Mouse (Mus musculus) olfactory bulb, adult 2 months (tissue): ENCODE data around the gene Mras. TPM values are rescaled to one million over a fixed set of nuclear protein-coding genes. Genes with fewer than 3 reads are reported as not detected.
A peak's percentile ranks its signal among the peaks of the same experiment; 100 is the strongest.

ENCODE experiments used
- H3K27ac ChIP-seq: fragments of 200-500 bp; 2 replicates; pipeline ENCODE4 v1.5.1; 2012; ENCODE audit warnings: low read depth, low read length; ENCODE audit not compliant: insufficient read depth
- H3K4me1 ChIP-seq: fragments of 200-500 bp; 2 replicates; pipeline ENCODE4 v1.6.1; 2012; ENCODE audit warnings: low read length; ENCODE audit not compliant: control insufficient read depth, insufficient read depth
- H3K4me3 ChIP-seq: fragments of 200-500 bp; 2 replicates; pipeline ENCODE4 v1.5.1; 2012; ENCODE audit warnings: mild to moderate bottlenecking, low read depth, low read length, moderate library complexity; ENCODE audit not compliant: insufficient read depth
- CTCF ChIP-seq: fragments of 200-500 bp; IDR thresholded peaks from 2 replicates; pipeline ENCODE4 v1.5.1; 2012; ENCODE audit warnings: low read depth, mild to moderate bottlenecking, low read length, moderate library complexity; ENCODE audit not compliant: insufficient read depth
- POLR2A ChIP-seq: fragments of 200-500 bp; IDR thresholded peaks from 2 replicates; pipeline ENCODE4 v1.6.1; 2012; ENCODE audit warnings: mild to moderate bottlenecking, low read depth, low read length, moderate library complexity; ENCODE audit not compliant: insufficient read depth
- WGBS: fragments of 180-500 bp; shearing (Covaris S2); methylation state at CpG from one replicate; pipeline ENCODE4 v1.1.7; 2018; 5-methylcytosine and 5-hydroxymethylcytosine counted together
- polyA plus RNA-seq: library from polyadenylated mRNA; stranded (reverse); fragments of >200 nt; gene quantifications from 2 replicates; pipeline ENCODE4 v1.2.4, GENCODE M21; 2012; ENCODE audit warnings: low replicate concordance; ENCODE audit not compliant: missing spikeins, insufficient read depth, insufficient read length

Mras gene
- not detected in 2 replicates for polyA plus RNA-seq

DNA sequence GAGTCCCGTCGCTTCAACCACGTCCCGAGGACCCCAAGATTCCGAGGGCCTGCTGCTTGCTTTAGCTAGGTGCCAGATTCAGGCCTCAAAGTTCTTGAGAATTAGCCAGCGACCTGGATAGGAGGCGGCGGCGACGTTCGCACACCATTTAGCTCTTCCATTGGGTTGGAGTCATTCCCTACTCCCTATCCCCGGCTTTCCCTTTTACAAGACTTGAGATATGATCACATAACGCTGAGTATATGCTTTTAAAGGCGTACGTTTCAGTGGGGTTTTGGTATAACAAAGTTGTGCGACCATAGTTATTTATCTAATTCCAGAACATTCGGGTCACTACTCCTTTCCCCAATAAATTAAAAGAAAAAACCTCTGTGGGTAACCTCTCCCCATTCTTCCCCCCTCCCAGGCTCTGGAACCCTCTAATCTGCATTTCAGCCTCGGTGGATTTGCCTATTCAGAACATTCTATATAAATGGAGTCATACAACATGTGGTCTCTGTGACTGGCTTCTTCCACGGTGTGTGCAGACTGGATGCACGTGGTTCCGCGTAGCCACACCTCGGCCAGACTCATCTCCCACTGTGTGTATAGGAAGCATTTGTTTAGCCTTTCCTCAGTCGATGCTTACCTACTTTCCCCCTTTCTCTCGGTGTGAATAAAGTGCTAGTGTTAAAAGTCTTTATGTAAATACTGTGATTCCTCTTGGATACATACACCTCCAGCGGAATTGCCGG lies at the start of gene Mras:
Mras (minus strand) TSS at position 351 of the 734 bp plus-strand sequence.
- H3K4me1 ChIP-seq = peaks cover 12% of the 10 kb centered on the region
- no peak for TF ChIP-seq POLR2A
- no peak for TF ChIP-seq CTCF
- peak within 1 kb of the TSS; percentile 47 for H3K27ac ChIP-seq
- 14% methylated on average over 27 of the region's 27 CpGs for WGBS
- peak within 1 kb of the TSS; percentile 78 for H3K4me3 ChIP-seq

DNA sequence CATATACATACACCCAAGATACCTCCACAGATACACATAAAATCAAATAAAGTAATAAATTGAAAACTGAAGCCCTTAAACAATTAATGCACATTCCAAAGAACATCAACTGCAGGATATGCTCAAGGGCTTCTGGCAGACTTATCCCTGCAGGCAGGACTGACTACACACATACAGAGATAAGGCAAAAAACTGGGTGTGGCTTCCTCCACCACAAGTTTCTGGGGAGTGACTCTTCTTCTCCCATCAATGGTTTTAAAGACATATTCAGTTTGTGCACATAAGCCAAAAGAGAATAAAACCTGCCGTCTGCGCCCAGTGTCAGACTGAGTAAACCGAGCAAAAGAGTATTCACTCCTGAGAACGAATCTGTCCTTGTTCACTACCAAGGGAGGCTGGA lies 48.0 kb upstream of the Mras start:
- TF ChIP-seq CTCF = no peak
- no peak for TF ChIP-seq POLR2A
- H3K4me3 ChIP-seq = no peak overlapping the region
- H3K4me1 ChIP-seq = peaks cover 5% of the 10 kb centered on the region; the same call in 1 of the 2 replicates
- WGBS = 73% methylated on average over 4 of the region's 4 CpGs
- no peak overlapping the region for H3K27ac ChIP-seq

DNA sequence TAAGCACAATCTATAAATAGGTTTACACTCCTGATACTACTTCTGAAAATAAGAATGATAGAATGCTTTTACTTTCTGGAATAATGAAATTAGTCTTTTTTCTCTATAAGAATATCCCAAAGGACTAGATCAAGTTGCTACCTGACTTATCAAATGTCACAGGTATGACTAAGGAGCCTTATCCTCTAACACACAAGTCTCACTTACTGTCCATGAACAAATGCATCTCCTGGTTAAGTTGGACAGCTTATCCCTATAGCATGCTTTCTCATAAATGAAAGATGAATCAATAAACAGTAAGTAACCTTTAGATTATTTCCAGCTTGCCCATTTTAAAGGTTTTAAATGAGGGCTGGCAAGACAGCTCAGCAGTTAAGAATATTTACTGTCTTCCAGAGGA lies 47.5 kb upstream of the Mras start:
- Histone ChIP-seq H3K27ac (no peak overlapping the region), H3K4me3 (no peak overlapping the region), H3K4me1 (peaks cover 6% of the 10 kb centered on the region)
- TF ChIP-seq CTCF = no peak
- TF ChIP-seq POLR2A = no peak

GRCm38 (mm10) chr9:99483191-99483590 lies 46.0 kb upstream of the Mras start:
- Histone ChIP-seq H3K4me3 (no peak overlapping the region), H3K27ac (no peak overlapping the region), H3K4me1 (peaks cover 12% of the 10 kb centered on the region)
- TF ChIP-seq CTCF (no peak), POLR2A (no peak)
- 87% methylated on average over 4 of the region's 4 CpGs for WGBS

DNA sequence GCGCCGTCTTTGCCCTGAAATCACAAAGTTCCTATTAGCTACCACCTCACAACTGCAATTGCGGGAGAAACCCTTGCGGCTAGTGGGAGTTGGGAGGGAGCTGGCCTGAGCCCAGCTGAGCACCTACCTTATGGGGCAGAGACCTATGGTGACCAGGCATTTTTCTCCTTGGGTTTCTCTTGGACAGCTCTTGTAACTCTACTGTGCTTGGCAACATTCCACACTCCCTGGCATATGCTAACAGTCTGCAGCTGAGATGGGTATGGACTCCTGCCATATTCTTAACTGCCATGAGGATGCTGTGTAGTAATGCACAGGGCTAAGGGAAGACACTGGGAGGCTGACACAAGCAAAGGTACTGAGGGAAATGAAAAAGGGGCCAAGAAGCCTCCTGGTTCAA lies 43.6 kb upstream of the Mras start:
- Histone ChIP-seq H3K4me3 (no peak overlapping the region), H3K27ac (no peak overlapping the region), H3K4me1 (peaks cover 12% of the 10 kb centered on the region)
- TF ChIP-seq POLR2A (no peak), CTCF (no peak)
- 85% methylated on average over 4 of the region's 4 CpGs for WGBS

DNA sequence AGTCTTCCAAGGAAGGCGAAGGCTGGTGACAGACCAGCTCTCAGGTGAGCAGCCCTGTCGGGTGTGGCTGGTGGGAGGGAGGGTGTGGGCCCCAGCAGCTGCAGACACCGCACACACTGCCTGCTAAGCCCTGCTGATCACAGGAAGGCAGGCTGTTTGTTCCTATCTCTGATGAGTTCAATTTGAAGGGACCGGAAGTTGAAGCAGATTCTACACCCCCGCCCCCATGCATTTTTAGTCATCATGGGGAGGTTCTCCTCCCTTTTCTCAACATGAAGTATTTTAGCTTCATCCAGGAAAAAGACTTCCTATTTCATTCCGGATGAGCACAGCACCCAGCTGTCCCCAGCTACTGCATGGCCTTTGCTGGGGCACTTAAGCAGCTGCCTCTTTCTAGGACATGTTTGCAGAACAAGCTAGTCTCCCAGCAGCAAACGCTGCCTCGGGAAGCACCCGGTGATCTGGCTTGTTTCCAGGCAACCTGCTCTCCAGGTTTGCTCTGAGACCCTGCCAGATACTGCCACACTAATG lies 42.1 kb upstream of the Mras start:
- TF ChIP-seq POLR2A (no peak), CTCF (no peak)
- no peak overlapping the region for H3K4me3 ChIP-seq
- WGBS = 33% methylated on average over 9 of the region's 9 CpGs
- H3K27ac ChIP-seq = no peak overlapping the region; the same call in 1 of the 2 replicates
- H3K4me1 ChIP-seq = peaks cover 12% of the 10 kb centered on the region

DNA sequence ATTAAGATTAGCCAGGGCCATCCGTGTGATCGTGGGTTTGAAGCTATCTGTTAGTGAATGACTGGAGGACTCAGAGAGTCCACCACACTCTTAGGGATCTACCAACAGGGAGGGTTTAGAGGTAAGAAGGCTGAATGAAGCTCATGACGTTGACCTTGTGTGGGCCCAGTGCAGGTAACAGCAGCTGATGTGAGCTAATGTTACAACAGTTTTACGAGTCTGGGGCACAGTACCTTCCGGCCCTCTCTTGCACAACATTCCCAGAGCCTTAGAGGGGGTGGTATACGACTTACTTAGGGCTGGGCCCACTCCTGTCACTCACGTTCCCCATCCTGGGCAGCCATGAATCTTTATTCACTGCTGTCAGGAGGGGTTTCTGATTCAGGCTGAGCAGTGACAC lies 34.2 kb upstream of the Mras start:
- Histone ChIP-seq H3K4me1 (no peaks in the 10 kb centered on the region), H3K4me3 (no peak overlapping the region), H3K27ac (no peak overlapping the region)
- 86% methylated on average over 7 of the region's 7 CpGs for WGBS
- TF ChIP-seq POLR2A (no peak), CTCF (no peak)

GRCm38 (mm10) chr9:99470347-99471092 lies 33.3 kb upstream of the Mras start:
- H3K4me3 ChIP-seq = no peak overlapping the region
- WGBS = 48% methylated on average over 16 of the region's 16 CpGs
- H3K27ac ChIP-seq = no peak overlapping the region

GRCm38 (mm10) chr9:99469681-99470273 lies 32.6 kb upstream of the Mras start:
- Histone ChIP-seq H3K27ac (no peak overlapping the region), H3K4me1 (no peaks in the 10 kb centered on the region), H3K4me3 (no peak overlapping the region)
- WGBS = 66% methylated on average over 8 of the region's 8 CpGs
- TF ChIP-seq POLR2A (no peak), CTCF (no peak)

More at GRCm38 (mm10) chr9:99470347-99471092, 33.3 kb upstream of the Mras start:
- H3K4me1 ChIP-seq = no peaks in the 10 kb centered on the region
- no peak for TF ChIP-seq CTCF
- no peak for TF ChIP-seq POLR2A
